ENCODE assay signal across 9 mouse cellular contexts in the genomic region with DNA sequence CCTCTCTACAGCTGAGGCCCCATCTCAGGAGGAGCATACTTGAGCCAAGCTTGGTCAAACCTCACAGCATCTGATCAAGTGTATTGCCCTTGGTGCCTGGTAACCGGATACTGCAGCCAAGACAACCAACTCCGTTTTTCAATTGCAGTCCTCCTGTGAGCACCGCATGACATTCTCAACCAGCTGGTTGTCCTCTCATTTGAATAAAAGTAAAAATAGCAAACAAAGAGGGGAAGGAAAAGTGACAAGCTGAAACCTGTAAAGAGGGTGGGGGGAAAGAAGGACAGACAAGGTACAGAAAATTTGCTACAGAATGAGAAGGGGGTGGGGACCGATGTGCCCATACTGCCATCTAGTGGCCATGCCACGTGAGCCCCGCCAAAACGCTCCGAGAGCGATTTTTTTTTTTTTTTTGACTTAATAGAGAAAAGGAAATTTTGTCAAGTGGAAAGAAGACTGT.
DNase-seq lines count a peak whose midpoint lies in the region; ATAC-seq and TF ChIP-seq lines count a peak whose summit lies in the region.
"Had no signal": no experiment of that assay in that cellular context is flagged by ENCODE, and none has a peak within 500 bp of the region (broad histone marks: within the 10 kb centered on the region; RNA-seq: fewer than 3 reads in every experiment).

No protein-coding gene starts in this region.

- WGBS in kidney, embryonic 16.5 days = 2% methylated on average over 9 of the region's 9 CpGs
- WGBS in liver, adult 2 months = 5% methylated on average over 9 of the region's 9 CpGs
- WGBS in neural tube, embryonic 14.5 days = 2% methylated on average over 9 of the region's 9 CpGs

- no peak for TF ChIP-seq POLR2A in MEL (IDR thresholded peaks at IDR 0.05; ENCODE audit: control insufficient read depth in 1 of 2, insufficient read depth in 1 of 2, low read depth in 1 of 2, low read length in 2 of 2, poor library complexity in 1 of 2)
- TF ChIP-seq POLR2A in liver, adult 2 months (IDR thresholded peaks at IDR 0.05; ENCODE audit: extremely low read depth, insufficient read depth, low read length) = no peak

- H3K9ac ChIP-seq in MEL (ENCODE audit: control insufficient read depth, low read depth, low read length, poor library complexity, severe bottlenecking) = peak overlapping the region; percentile 50
- H3K9ac ChIP-seq in kidney, embryonic 16.5 days (replicated peaks; ENCODE audit: low read length) = no peak overlapping the region
- no peak overlapping the region for H3K9ac ChIP-seq in liver, adult 2 months (ENCODE audit: low read depth, low read length)
- no peak overlapping the region for H3K9ac ChIP-seq in neural tube, embryonic 14.5 days (replicated peaks; ENCODE audit: low read depth, low read length)

- TF ChIP-seq EP300 in MEL (IDR thresholded peaks at IDR 0.05; ENCODE audit: low read depth in 1 of 2, low read length in 2 of 2) = no peak

- ATAC-seq in kidney, embryonic 16.5 days (ENCODE audit: low FRiP score, low TSS enrichment) = no peak; the same call in 1 of the 2 replicates
- ATAC-seq in neural tube, embryonic 14.5 days (ENCODE audit: low read depth) = peak; percentile 81; the same call in 1 of the 2 replicates

- H3K4me3 ChIP-seq in MEL (ENCODE audit: control insufficient read depth in 1 of 2, insufficient read depth in 1 of 2, low read depth in 2 of 2, low read length in 2 of 2) = peak overlapping the region; percentile 12 to 45; a peak in 3 of 4 replicates
- peak overlapping the region; percentile 15; the same call in 1 of the 2 replicates for H3K4me3 ChIP-seq in kidney, embryonic 16.5 days (ENCODE audit: low read length)
- H3K4me3 ChIP-seq in liver, adult 2 months (ENCODE audit: insufficient read depth, low read depth, low read length) = no peak overlapping the region
- no peak overlapping the region for H3K4me3 ChIP-seq in neural tube, embryonic 14.5 days (ENCODE audit: low read depth, low read length)

- peak; percentile 79 for DNase-seq in 416B (ENCODE audit: low read depth)
- DNase-seq in MEL (ENCODE audit: low read depth, low spot score) = peak; percentile 53
- peak; percentile 34 to 39 for DNase-seq in cerebellum, postnatal 36 days
- DNase-seq in frontal cortex, postnatal 36 days (ENCODE audit: low spot score in 2 of 2) = peak; percentile 61 to 67
- DNase-seq in liver, adult 2 months (ENCODE audit: extremely low read depth, low read depth, low spot score) = peak; percentile 13
- DNase-seq in spleen, postnatal 14 days (ENCODE audit: low spot score in 2 of 2) = no peak

- H3K4me1 ChIP-seq in MEL (ENCODE audit: control insufficient read depth in 1 of 2, insufficient read depth in 2 of 2, low read length in 2 of 2) = no peaks in the 10 kb centered on the region
- H3K4me1 ChIP-seq in kidney, embryonic 16.5 days (ENCODE audit: insufficient read depth, low read length) = no peaks in the 10 kb centered on the region
- no peaks in the 10 kb centered on the region for H3K4me1 ChIP-seq in liver, adult 2 months (ENCODE audit: control insufficient read depth, insufficient read depth, low read length)
- H3K4me1 ChIP-seq in neural tube, embryonic 14.5 days (ENCODE audit: control insufficient read depth, insufficient read depth, low read length) = no peaks in the 10 kb centered on the region

- no peaks in the 10 kb centered on the region for H3K36me3 ChIP-seq in MEL (ENCODE audit: control insufficient read depth in 1 of 2, insufficient read depth in 2 of 2, low read length in 2 of 2)
- no peaks in the 10 kb centered on the region for H3K36me3 ChIP-seq in kidney, embryonic 16.5 days (ENCODE audit: insufficient read depth, low read length)
- no peaks in the 10 kb centered on the region for H3K36me3 ChIP-seq in liver, adult 2 months (ENCODE audit: control insufficient read depth, insufficient read depth, low read length)
- no peaks in the 10 kb centered on the region for H3K36me3 ChIP-seq in neural tube, embryonic 14.5 days (ENCODE audit: control insufficient read depth, insufficient read depth, low read length)

- no peaks in the 10 kb centered on the region for H3K79me2 ChIP-seq in MEL (ENCODE audit: control insufficient read depth, insufficient read depth, low read length, poor library complexity)
- no peaks in the 10 kb centered on the region for H3K79me2 ChIP-seq in liver, adult 2 months (ENCODE audit: control insufficient read depth, insufficient read depth, low read length)

- H3K4me2 ChIP-seq in kidney, embryonic 16.5 days (replicated peaks; ENCODE audit: low read depth, low read length) = peak overlapping the region; percentile 44
- peak overlapping the region; percentile 25; the same call in 1 of the 2 replicates for H3K4me2 ChIP-seq in neural tube, embryonic 14.5 days (ENCODE audit: low read depth, low read length)

- peak; percentile 89 for TF ChIP-seq RAD21 in MEL (IDR thresholded peaks at IDR 0.05; ENCODE audit: low read depth, low read length)

- TF ChIP-seq CTCF in MEL (IDR thresholded peaks at IDR 0.05 in 2 of 3, conservative IDR thresholded peaks at IDR 0.05 in 1 of 3; ENCODE audit: control insufficient read depth in 1 of 3, insufficient read depth in 1 of 3, low read depth in 2 of 3, low read length in 3 of 3, poor library complexity in 1 of 3, severe bottlenecking in 1 of 3) = peak; percentile 73 to 92 (median 80)
- TF ChIP-seq CTCF in liver, adult 2 months (IDR thresholded peaks at IDR 0.05; ENCODE audit: low read depth, low read length) = peak; percentile 90

- no peaks in the 10 kb centered on the region for H3K27me3 ChIP-seq in MEL (ENCODE audit: control insufficient read depth in 1 of 2, insufficient read depth in 2 of 2, low read length in 2 of 2)
- no peaks in the 10 kb centered on the region for H3K27me3 ChIP-seq in kidney, embryonic 16.5 days (ENCODE audit: insufficient read depth, low read length)
- H3K27me3 ChIP-seq in liver, adult 2 months (ENCODE audit: control insufficient read depth, insufficient read depth, low read length) = no peaks in the 10 kb centered on the region
- H3K27me3 ChIP-seq in neural tube, embryonic 14.5 days (ENCODE audit: control insufficient read depth, insufficient read depth, low read length) = no peaks in the 10 kb centered on the region

- H3K27ac ChIP-seq in MEL (ENCODE audit: control insufficient read depth, low read depth, low read length) = no peak overlapping the region
- no peak overlapping the region for H3K27ac ChIP-seq in kidney, embryonic 16.5 days (ENCODE audit: low read length)
- no peak overlapping the region for H3K27ac ChIP-seq in liver, adult 2 months (replicated peaks; ENCODE audit: insufficient read depth, low read depth, low read length)
- H3K27ac ChIP-seq in neural tube, embryonic 14.5 days (ENCODE audit: low read depth, low read length) = no peak overlapping the region
- H3K27ac ChIP-seq: macrophage had no signal

- H3K9me3 ChIP-seq in MEL (replicated peaks; ENCODE audit: insufficient read depth, low read length) = no peaks in the 10 kb centered on the region
- no peaks in the 10 kb centered on the region for H3K9me3 ChIP-seq in kidney, embryonic 16.5 days (ENCODE audit: low read length)
- no peaks in the 10 kb centered on the region for H3K9me3 ChIP-seq in neural tube, embryonic 14.5 days (ENCODE audit: control insufficient read depth, low read length)

TF ChIP-seq in MEL, 35 proteins besides CTCF, POLR2A, EP300 and RAD21:
- no peak for TF ChIP-seq USF2 (IDR thresholded peaks at IDR 0.05; ENCODE audit: borderline replicate concordance in 1 of 2, insufficient read depth in 1 of 2, low read depth in 1 of 2, low read length in 2 of 2)
- TF ChIP-seq USF1 (IDR thresholded peaks at IDR 0.05; ENCODE audit: low read depth, low read length) = peak; percentile 28; the same call in 1 of the 2 replicates
- peak; percentile 97 for TF ChIP-seq ZNF384 (IDR thresholded peaks at IDR 0.05; ENCODE audit: low read depth, low read length)
- peak; percentile 81 for TF ChIP-seq SMC3 (IDR thresholded peaks at IDR 0.05; ENCODE audit: low read depth, low read length)
- TF ChIP-seq ZC3H11A (IDR thresholded peaks at IDR 0.05; ENCODE audit: low read depth, low read length) = peak; percentile 87
- TF ChIP-seq MAFK (IDR thresholded peaks at IDR 0.05; ENCODE audit: borderline replicate concordance, low read depth, low read length) = no peak
- peak; percentile 51; the same call in 1 of the 2 replicates for TF ChIP-seq MAZ (IDR thresholded peaks at IDR 0.05; ENCODE audit: low read depth, low read length)
- TF ChIP-seq MYC (IDR thresholded peaks at IDR 0.05; ENCODE audit: low read depth, low read length) = no peak

Comparison
In these comparisons a context has a peak if more than half of its experiments do, and no peak if none do; other contexts are left out.
1. DNase-seq: peak in 416B (single experiment), MEL (single experiment), cerebellum, postnatal 36 days (2 of 2), frontal cortex, postnatal 36 days (2 of 2) and liver, adult 2 months (single experiment); none in spleen, postnatal 14 days (0 of 2).
2. H3K4me3 ChIP-seq: peak in MEL (2 of 2) and kidney, embryonic 16.5 days (single experiment); none in liver, adult 2 months (single experiment) and neural tube, embryonic 14.5 days (single experiment).